Mouse (Mus musculus) stomach, postnatal 0 days (tissue): ENCODE measurements at regions not wholly inside any gene's neighbourhood (a gene's known extent, or its start where the extent isn't known, plus 50 kb on each side); places are given as distances from the start of the nearest gene placed in this dataset.

Source experiments
- CTCF ChIP-seq: IDR thresholded peaks from 2 replicates; pipeline ENCODE4 v1.5.1; 2016; ENCODE audit warnings: antibody characterized with exemption, low read depth, mild to moderate bottlenecking, moderate library complexity
- EP300 ChIP-seq: optimal IDR thresholded peaks from 2 replicates; pipeline ENCODE3; 2016; ENCODE audit warnings: antibody characterized with exemption

DNA sequence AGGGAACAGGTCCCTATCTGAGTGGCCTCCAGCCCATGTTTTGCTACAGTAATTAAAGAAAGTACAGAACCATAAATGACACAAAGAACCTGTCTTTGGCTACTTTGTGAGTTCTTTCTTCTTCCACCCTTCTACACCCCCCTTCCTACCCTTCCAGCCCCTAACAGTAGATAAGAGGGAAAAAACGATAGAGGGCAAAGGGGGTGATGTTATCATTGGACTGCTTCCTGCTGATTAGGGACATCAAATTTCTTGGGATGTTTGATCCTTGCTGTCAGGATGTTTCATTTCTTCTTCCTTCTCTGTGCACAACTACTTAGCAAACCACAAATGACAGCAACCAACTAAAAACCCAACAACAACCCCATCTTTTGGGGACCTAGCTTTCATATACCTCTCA, 232.5 kb upstream of the Rpl38 start:
- TF ChIP-seq CTCF, result no peak
- no peak for TF ChIP-seq EP300
